Mouse (Mus musculus): ENCODE measurements around the gene Appl2. TPM values are rescaled to one million over a fixed set of nuclear protein-coding genes. Genes with fewer than 3 reads are reported as not detected.

The Appl2 gene
- total and polyA plus RNA-seq, 2 experiments from 2014 or later, result 45.2 to 65.0 TPM

DNA sequence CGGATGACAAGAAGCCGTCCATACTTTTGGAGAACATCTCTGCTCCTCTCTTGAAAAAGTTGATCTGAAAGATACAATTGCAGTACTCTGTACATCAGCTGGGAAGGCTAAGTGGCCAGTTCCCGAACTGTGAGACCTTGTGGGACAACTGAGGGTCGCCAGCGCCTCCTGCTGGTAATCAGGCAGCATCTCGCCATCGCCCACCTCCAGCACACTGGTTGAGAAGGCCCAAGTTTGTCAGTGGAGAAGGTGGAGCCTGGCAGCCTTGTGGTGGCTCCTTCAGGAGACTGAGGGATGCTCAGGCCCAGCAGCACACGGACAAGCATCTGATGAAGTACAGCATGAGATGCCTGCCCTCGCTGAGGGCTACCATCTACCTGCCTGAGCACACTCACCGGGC, 31.2 kb downstream of the Appl2 start:
- DNase-seq (ENCODE audit: low spot score) (peak; percentile 23), ATAC-seq (no peak)
- H3K4me1 ChIP-seq (ENCODE audit: insufficient read depth, low read length), result no peaks in the 10 kb centered on the region
- no peak overlapping the region for H3K4me3 ChIP-seq (ENCODE audit: low read length)
- no peaks in the 10 kb centered on the region for H3K9me3 ChIP-seq (ENCODE audit: low read length)
- no peak overlapping the region for H3K9ac ChIP-seq (replicated peaks; ENCODE audit: low read length)
- H3K36me3 ChIP-seq (ENCODE audit: insufficient read depth, low read length), result peaks cover 6% of the 10 kb centered on the region
- no peaks in the 10 kb centered on the region for H3K27me3 ChIP-seq (ENCODE audit: insufficient read depth, low read length)
- TF ChIP-seq CTCF (IDR thresholded peaks at IDR 0.05; ENCODE audit: low read depth), result peak; percentile 62
- H3K4me2 ChIP-seq (ENCODE audit: low read depth, low read length), result no peak overlapping the region
- no peak overlapping the region for H3K27ac ChIP-seq
- 55% methylated on average over 10 of the region's 10 CpGs for WGBS

DNA sequence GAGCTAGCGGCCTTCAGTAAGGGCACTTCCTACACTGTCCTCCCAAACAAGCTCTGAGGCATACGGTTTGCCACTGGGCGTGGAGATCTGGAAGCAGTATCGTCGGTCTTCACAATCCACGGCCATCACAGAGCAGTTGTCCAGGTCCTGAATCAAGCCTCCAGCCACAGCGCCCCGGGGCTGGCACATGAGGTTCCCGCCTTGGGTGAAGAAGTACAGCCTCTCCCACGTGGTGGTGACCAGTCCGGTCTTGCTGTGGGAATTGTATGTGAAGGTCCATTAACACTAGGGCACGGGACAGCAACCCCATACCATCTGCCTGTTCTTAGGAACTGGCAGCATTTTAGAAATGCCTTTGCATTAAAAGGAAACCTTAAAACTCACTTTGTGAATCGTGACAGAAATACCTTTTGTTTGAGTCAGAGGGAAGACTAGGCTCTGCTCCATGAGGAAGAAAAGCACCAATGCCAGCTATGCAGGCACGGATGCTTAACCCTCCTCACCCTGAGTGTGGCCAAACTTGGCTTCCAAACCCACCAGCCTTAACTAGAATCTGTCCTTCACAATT, 35.8 kb downstream of the Appl2 start:
- no peak for TF ChIP-seq CTCF (IDR thresholded peaks at IDR 0.05; ENCODE audit: low read depth)
- ATAC-seq (no peak), DNase-seq (ENCODE audit: low spot score) (no peak)
- Histone ChIP-seq H3K27me3 (ENCODE audit: insufficient read depth, low read length) (no peaks in the 10 kb centered on the region), H3K4me2 (ENCODE audit: low read depth, low read length) (no peak overlapping the region), H3K9me3 (ENCODE audit: low read length) (no peaks in the 10 kb centered on the region), H3K9ac (replicated peaks; ENCODE audit: low read length) (no peak overlapping the region), H3K36me3 (ENCODE audit: insufficient read depth, low read length) (peaks cover 33% of the 10 kb centered on the region), H3K27ac (no peak overlapping the region), H3K4me1 (ENCODE audit: insufficient read depth, low read length) (no peaks in the 10 kb centered on the region), H3K4me3 (ENCODE audit: low read length) (no peak overlapping the region)
- 92% methylated on average over 14 of the region's 14 CpGs for WGBS

DNA sequence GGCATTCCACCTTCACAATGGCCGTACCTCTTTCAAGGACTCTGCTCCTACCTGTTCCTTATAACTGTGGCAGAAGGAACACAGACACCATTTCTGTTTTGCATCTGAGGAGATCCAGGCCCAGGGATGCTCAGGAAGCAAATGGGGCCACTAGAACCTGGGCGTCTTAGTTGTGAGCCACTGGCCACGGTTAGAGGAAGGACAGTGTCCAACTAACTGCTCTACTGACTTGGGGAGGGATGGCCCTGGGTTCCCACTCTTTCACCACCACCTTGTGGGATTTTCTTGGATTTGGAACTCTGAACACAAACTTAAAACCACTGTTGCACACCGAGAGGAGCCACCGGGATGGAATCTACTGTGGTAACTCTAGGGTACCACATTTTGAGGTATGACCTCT, 36.7 kb downstream of the Appl2 start:
- Histone ChIP-seq H3K27ac (no peak overlapping the region), H3K36me3 (ENCODE audit: insufficient read depth, low read length) (peaks cover 39% of the 10 kb centered on the region), H3K9ac (replicated peaks; ENCODE audit: low read length) (no peak overlapping the region), H3K4me3 (ENCODE audit: low read length) (no peak overlapping the region), H3K4me2 (ENCODE audit: low read depth, low read length) (no peak overlapping the region), H3K9me3 (ENCODE audit: low read length) (no peaks in the 10 kb centered on the region), H3K27me3 (ENCODE audit: insufficient read depth, low read length) (no peaks in the 10 kb centered on the region), H3K4me1 (ENCODE audit: insufficient read depth, low read length) (no peaks in the 10 kb centered on the region)
- ATAC-seq (no peak), DNase-seq (ENCODE audit: low spot score) (no peak)
- no peak for TF ChIP-seq CTCF (IDR thresholded peaks at IDR 0.05; ENCODE audit: low read depth)
- WGBS, result 98% methylated on average over 5 of the region's 5 CpGs

DNA sequence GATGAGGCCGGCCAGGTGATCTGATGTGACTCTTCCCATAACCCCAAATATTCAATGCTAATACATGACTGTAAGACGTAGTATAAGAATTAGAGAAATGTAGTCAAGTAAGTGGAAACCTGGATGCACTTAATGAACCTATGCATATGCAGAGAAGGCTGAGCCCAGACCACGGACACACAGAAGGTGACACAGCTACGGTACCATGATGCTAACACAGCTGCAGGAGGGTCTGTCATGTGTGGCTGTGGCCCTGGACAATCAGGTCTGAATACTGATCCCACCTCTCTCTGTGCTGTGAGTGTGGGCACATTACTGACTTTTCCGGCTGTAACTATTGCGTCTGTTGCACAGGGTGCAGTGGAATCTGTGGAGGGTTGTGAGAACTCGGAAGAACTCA, 38.0 kb downstream of the Appl2 start:
- Histone ChIP-seq H3K9ac (replicated peaks; ENCODE audit: low read length) (no peak overlapping the region), H3K9me3 (ENCODE audit: low read length) (no peaks in the 10 kb centered on the region), H3K4me1 (ENCODE audit: insufficient read depth, low read length) (no peaks in the 10 kb centered on the region), H3K4me2 (ENCODE audit: low read depth, low read length) (no peak overlapping the region), H3K27ac (no peak overlapping the region), H3K27me3 (ENCODE audit: insufficient read depth, low read length) (no peaks in the 10 kb centered on the region), H3K36me3 (ENCODE audit: insufficient read depth, low read length) (peaks cover 41% of the 10 kb centered on the region), H3K4me3 (ENCODE audit: low read length) (no peak overlapping the region)
- ATAC-seq (no peak), DNase-seq (ENCODE audit: low spot score) (no peak)
- no peak for TF ChIP-seq CTCF (IDR thresholded peaks at IDR 0.05; ENCODE audit: low read depth)
- 91% methylated on average over 7 of the region's 7 CpGs for WGBS

DNA sequence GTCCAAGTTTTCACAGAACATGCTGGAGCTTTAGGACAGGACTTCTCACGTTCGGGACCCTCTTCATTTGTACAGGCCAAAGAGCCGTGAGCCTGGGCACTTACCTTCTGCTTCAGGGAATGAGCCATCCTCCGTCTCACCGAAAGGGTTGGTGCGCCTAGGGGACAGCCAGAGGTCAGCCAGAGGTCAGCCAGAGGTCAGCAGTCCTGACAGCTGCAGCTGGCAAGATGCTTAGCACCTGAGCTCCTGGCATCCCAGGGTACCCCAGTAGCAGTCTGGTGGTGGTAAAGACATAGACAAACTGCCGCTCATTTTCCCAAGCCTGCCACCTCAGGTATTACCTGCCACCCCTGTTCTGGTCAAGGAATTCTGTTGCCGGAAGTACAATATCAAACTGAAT, 39.9 kb downstream of the Appl2 start:
- peaks cover 53% of the 10 kb centered on the region for H3K36me3 ChIP-seq (ENCODE audit: insufficient read depth, low read length)
- H3K4me3 ChIP-seq (ENCODE audit: low read length), result no peak overlapping the region
- H3K27ac ChIP-seq, result no peak overlapping the region
- ATAC-seq (no peak), DNase-seq (ENCODE audit: low spot score) (no peak)
- 76% methylated on average over 8 of the region's 8 CpGs for WGBS
- H3K9me3 ChIP-seq (ENCODE audit: low read length), result no peaks in the 10 kb centered on the region
- H3K4me1 ChIP-seq (ENCODE audit: insufficient read depth, low read length), result no peaks in the 10 kb centered on the region
- no peak overlapping the region for H3K9ac ChIP-seq (replicated peaks; ENCODE audit: low read length)
- no peak overlapping the region for H3K4me2 ChIP-seq (ENCODE audit: low read depth, low read length)
- no peak for TF ChIP-seq CTCF (IDR thresholded peaks at IDR 0.05; ENCODE audit: low read depth)
- no peaks in the 10 kb centered on the region for H3K27me3 ChIP-seq (ENCODE audit: insufficient read depth, low read length)

DNA sequence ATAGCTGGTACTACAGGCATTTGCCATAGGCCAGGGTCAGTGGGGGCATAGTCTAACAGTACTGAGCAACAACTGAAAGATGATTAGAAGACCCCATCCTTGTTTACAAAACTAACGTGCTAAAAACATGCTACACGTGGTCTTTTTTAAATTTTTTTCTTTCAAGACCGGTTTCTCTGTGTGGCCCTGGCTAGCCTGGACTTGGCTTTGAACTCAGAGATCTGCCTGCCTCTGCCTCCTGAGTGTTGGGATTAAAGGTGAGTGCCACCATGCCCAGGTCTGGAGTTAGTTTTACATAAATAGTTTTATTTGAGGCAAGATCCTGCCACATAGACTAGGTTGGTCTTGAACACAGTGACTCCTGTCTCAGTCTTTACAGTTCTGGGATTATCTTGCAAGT, 41.4 kb downstream of the Appl2 start:
- Histone ChIP-seq H3K9me3 (ENCODE audit: low read length) (no peaks in the 10 kb centered on the region), H3K9ac (replicated peaks; ENCODE audit: low read length) (no peak overlapping the region), H3K4me1 (ENCODE audit: insufficient read depth, low read length) (no peaks in the 10 kb centered on the region), H3K27me3 (ENCODE audit: insufficient read depth, low read length) (no peaks in the 10 kb centered on the region), H3K27ac (no peak overlapping the region), H3K4me3 (ENCODE audit: low read length) (no peak overlapping the region), H3K4me2 (ENCODE audit: low read depth, low read length) (no peak overlapping the region), H3K36me3 (ENCODE audit: insufficient read depth, low read length) (peaks cover 52% of the 10 kb centered on the region)
- TF ChIP-seq CTCF (IDR thresholded peaks at IDR 0.05; ENCODE audit: low read depth), result no peak
- ATAC-seq, result no peak
- no peak for DNase-seq (ENCODE audit: low spot score)
- WGBS, result 92% methylated on average over 3 of the region's 3 CpGs

DNA sequence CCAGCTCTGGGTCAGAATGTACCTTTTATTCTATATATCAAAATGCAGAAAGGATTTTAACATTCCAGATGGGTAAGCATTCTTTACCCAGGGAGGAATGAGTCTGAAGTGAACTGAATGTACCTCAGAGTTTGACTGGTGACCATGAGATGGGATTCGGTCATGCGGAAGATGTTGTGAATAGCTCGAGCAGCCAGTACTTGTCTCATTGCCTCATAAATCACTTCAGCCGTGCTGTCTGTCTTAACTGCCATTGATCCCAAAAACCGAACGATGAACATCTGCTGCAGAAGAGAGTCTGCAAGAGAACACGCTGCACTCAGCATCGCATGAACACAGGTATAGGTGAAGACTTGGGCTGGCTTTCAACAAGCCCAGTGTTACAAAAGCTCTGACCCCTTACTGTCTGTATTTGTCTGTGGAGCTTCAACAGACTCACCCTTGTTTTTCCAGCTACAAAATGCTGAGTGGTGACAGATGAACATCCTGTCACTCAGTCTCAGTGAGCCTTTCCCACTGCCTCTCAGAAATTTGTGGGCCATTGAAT, 42.8 kb downstream of the Appl2 start:
- H3K4me1 ChIP-seq (ENCODE audit: insufficient read depth, low read length), result no peaks in the 10 kb centered on the region
- H3K4me3 ChIP-seq (ENCODE audit: low read length), result no peak overlapping the region
- H3K9ac ChIP-seq (replicated peaks; ENCODE audit: low read length), result no peak overlapping the region
- WGBS, result 43% methylated on average over 8 of the region's 8 CpGs
- no peak for ATAC-seq
- no peak for TF ChIP-seq CTCF (IDR thresholded peaks at IDR 0.05; ENCODE audit: low read depth)
- no peak overlapping the region for H3K4me2 ChIP-seq (ENCODE audit: low read depth, low read length)
- no peaks in the 10 kb centered on the region for H3K9me3 ChIP-seq (ENCODE audit: low read length)
- H3K27me3 ChIP-seq (ENCODE audit: insufficient read depth, low read length), result no peaks in the 10 kb centered on the region
- H3K27ac ChIP-seq, result no peak overlapping the region
- DNase-seq (ENCODE audit: low spot score), result peak; percentile 25
- peaks cover 53% of the 10 kb centered on the region for H3K36me3 ChIP-seq (ENCODE audit: insufficient read depth, low read length)

Measured in hindbrain, postnatal 0 days (tissue).